Mouse (Mus musculus): Measurements from ENCODE around the gene Arfgap3. TPM values are rescaled to one million over a fixed set of nuclear protein-coding genes. Genes with fewer than 3 reads are reported as not detected.

Gene Arfgap3
- polyA plus RNA-seq, 1 experiment: 12.1 TPM

DNA sequence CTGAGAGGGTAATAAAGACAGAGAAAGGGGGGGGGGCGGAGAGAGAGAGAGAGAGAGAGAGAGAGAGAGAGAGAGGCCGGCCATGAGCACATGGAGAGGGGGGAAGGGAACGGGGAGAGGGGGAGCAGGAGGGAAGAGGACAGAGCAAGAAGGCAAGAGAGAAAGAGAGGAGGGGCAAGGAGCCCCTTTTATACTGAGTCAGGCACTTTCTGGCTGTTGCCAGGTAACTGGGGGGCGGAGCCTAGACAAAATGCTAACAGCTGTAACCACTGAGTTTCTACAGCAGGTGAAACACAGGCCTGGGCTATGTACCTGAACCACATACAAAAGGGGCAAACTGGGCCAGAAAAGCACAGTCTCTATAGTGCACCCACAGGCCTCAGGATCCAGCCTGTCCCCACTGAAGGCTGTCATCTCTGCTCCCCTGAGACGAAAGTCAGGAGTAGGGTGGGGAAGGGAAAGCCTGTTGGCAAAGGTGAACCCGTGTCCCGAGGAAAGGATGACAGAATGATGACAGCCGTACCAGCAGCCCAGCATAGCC is 53.2 kb downstream of the Arfgap3 start:
- TF ChIP-seq POLR2A (IDR thresholded peaks at IDR 0.05; ENCODE audit: borderline replicate concordance, control insufficient read depth, low read depth, low read length): no peak
- TF ChIP-seq CTCF (IDR thresholded peaks at IDR 0.05; ENCODE audit: control insufficient read depth, insufficient read depth, low read length): no peak
- H3K4me3 ChIP-seq (replicated peaks; ENCODE audit: control insufficient read depth, low read depth, low read length): no peak overlapping the region
- WGBS: 83% methylated on average over 8 of the region's 8 CpGs
- H3K4me1 ChIP-seq (ENCODE audit: control insufficient read depth, insufficient read depth, low read length): peaks cover 1% of the 10 kb centered on the region; the same call in 1 of the 2 replicates
- H3K27ac ChIP-seq (ENCODE audit: control insufficient read depth, insufficient read depth, low read depth, low read length, poor library complexity): no peak overlapping the region

DNA sequence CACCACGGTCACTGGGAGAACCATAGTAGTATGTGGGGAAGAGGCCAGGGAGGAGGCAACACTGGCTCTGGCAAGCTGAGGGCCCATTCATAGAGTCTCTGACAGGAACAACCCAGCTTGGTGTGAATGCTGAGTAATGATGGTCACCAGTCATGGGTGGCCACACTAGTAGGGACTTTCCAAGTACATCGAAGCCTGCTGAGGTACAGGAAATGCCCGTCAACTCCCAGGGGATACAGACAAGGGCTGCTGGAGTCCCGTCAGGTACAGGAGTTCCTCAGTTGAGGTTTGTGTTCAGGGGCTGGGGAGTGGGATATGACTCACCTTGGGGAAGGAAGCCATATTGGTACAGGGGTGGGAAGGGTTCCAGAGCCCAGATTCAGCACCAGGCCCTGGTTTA is 54.0 kb downstream of the Arfgap3 start:
- Histone ChIP-seq H3K27ac (ENCODE audit: control insufficient read depth, insufficient read depth, low read depth, low read length, poor library complexity) (no peak overlapping the region), H3K4me3 (replicated peaks; ENCODE audit: control insufficient read depth, low read depth, low read length) (no peak overlapping the region), H3K4me1 (ENCODE audit: control insufficient read depth, insufficient read depth, low read length) (peaks cover 1% of the 10 kb centered on the region; the same call in 1 of the 2 replicates)
- WGBS: 64% methylated on average over 4 of the region's 4 CpGs
- TF ChIP-seq POLR2A (IDR thresholded peaks at IDR 0.05; ENCODE audit: borderline replicate concordance, control insufficient read depth, low read depth, low read length): no peak
- no peak for TF ChIP-seq CTCF (IDR thresholded peaks at IDR 0.05; ENCODE audit: control insufficient read depth, insufficient read depth, low read length)

DNA sequence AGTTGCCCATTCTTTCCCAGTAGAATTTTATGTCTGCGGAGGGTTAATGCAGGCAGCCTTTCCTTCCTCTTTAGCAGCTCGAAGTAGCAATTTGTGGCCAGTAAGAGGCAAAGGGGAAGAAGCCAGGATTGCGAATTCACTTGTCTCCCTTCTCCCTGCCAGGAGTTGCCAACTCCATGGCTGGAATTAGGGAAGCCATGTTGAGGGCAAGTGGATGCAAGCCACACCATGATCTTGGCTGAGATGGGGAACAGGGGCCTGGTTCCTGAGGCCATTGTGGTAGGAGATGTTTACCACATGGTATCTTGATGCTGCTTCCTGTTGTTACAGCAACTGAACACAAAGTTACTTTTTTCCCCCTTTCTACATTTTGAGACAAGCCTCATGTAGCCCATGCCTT is 55.1 kb downstream of the Arfgap3 start:
- no peak for TF ChIP-seq CTCF (IDR thresholded peaks at IDR 0.05; ENCODE audit: control insufficient read depth, insufficient read depth, low read length)
- no peak for TF ChIP-seq POLR2A (IDR thresholded peaks at IDR 0.05; ENCODE audit: borderline replicate concordance, control insufficient read depth, low read depth, low read length)
- H3K27ac ChIP-seq (ENCODE audit: control insufficient read depth, insufficient read depth, low read depth, low read length, poor library complexity): no peak overlapping the region
- no peak overlapping the region for H3K4me3 ChIP-seq (replicated peaks; ENCODE audit: control insufficient read depth, low read depth, low read length)
- WGBS: 3% methylated on average over 3 of the region's 3 CpGs
- peaks cover 1% of the 10 kb centered on the region; the same call in 1 of the 2 replicates for H3K4me1 ChIP-seq (ENCODE audit: control insufficient read depth, insufficient read depth, low read length)

DNA sequence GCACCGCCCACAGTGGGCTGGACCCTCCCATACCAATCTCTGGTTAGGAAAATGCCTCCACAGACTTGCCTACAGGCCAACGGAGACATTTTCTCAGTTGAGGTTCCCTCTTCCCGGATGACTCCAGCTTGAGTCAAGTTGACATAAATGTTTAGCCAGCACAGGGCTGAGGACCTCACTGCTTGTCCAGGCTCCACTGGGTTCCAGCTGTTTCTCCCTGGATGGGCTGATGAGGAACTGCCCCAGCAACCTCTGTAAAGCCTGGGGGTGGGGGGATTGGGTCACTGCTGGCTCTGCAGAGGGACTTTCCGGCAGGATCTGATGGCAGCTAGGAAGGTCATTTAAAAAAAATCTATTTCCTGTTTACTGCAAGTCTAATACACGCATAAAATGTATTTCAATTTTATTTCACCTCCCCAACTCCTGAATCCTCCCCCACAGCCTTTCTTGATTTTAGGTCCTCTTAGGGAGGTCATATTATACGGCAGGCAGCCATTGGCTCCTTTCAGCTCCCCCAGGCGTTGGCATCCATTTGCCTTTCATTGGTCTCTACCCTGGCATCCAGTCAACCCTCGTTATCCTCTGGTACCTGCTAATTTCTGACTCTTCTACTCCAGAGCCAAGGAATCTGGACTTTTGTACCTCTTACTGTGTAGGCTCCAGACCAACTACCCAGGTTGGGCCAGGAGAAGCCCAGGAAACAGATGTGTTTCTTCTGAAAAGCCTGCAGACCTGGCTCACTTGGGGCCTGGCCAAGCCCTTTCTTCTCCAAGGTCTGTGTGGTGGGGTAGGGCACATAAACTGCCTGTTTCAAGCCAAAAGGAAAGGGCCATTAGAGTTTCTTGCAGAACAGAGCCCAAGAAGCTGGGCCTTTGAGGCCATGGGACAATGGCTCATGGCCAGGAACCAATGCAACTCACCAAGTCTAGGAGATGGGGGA is 56.1 kb downstream of the Arfgap3 start:
- H3K4me3 ChIP-seq (replicated peaks; ENCODE audit: control insufficient read depth, low read depth, low read length): no peak overlapping the region
- H3K4me1 ChIP-seq (ENCODE audit: control insufficient read depth, insufficient read depth, low read length): peaks cover 1% of the 10 kb centered on the region; the same call in 1 of the 2 replicates
- no peak overlapping the region for H3K27ac ChIP-seq (ENCODE audit: control insufficient read depth, insufficient read depth, low read depth, low read length, poor library complexity)
- 81% methylated on average over 8 of the region's 8 CpGs for WGBS
- TF ChIP-seq CTCF (IDR thresholded peaks at IDR 0.05; ENCODE audit: control insufficient read depth, insufficient read depth, low read length): no peak
- no peak for TF ChIP-seq POLR2A (IDR thresholded peaks at IDR 0.05; ENCODE audit: borderline replicate concordance, control insufficient read depth, low read depth, low read length)

DNA sequence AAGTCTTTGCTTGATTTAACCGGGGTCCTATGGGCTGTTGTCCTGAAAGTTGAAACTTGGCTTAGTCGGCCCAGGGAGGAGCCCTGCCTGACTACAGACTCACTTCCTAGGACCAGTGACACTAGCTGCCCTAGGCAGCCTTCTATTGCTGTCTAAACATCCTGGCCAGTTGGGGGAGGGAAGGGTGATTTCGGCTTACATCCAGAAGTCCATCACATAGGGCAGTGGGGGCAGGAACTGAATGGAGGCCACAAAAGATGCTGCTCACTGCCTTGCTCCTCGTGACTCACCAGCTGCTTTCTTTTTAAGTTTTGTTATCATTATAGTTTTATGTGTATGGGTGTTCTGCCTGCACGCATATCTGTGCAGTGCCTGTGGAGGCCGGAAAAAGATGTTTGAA is 56.9 kb downstream of the Arfgap3 start:
- H3K4me1 ChIP-seq (ENCODE audit: control insufficient read depth, insufficient read depth, low read length): peaks cover 1% of the 10 kb centered on the region; the same call in 1 of the 2 replicates
- no peak overlapping the region for H3K27ac ChIP-seq (ENCODE audit: control insufficient read depth, insufficient read depth, low read depth, low read length, poor library complexity)
- WGBS: 78% methylated on average over 6 of the region's 6 CpGs
- TF ChIP-seq CTCF (IDR thresholded peaks at IDR 0.05; ENCODE audit: control insufficient read depth, insufficient read depth, low read length) (no peak), POLR2A (IDR thresholded peaks at IDR 0.05; ENCODE audit: borderline replicate concordance, control insufficient read depth, low read depth, low read length) (no peak)
- H3K4me3 ChIP-seq (replicated peaks; ENCODE audit: control insufficient read depth, low read depth, low read length): no peak overlapping the region

DNA sequence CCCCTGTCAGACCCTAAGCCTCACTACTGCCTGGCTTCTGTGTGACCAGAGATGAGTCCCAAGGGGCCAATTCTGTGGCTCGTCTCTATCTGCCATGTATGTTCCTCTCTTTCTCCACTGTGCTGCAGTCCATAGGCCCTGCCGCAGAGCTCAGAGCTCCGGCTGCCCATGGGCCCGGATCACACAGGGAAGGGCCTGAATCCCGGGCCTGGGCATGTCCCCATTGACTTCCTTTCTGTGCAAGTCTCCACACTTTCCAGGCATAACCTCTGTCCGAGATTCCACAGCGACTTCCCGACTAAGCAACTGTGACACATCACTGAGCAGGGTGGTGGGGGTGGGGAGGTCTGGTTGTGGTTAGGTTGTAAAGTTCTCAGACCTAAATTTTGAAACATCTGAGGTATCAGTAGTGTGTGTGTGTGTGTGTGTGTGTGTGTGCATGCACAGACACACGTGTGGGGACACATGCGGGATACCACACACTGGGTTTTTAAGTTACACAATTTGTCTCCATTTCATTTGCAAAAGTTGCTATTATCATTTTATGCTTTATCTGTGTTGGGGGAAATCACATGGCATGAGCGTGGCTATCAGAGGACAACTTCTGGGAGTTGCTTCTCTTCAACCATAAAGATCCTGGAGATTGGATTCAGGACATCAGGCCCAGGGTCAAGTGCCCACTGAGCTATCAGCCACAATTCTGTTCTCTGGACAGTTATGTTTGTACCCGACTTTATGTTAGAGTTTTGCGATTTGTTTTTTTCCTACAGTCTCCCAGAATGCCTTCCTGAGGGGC is 57.6 kb downstream of the Arfgap3 start:
- 73% methylated on average over 13 of the region's 13 CpGs for WGBS
- Histone ChIP-seq H3K27ac (ENCODE audit: control insufficient read depth, insufficient read depth, low read depth, low read length, poor library complexity) (no peak overlapping the region), H3K4me1 (ENCODE audit: control insufficient read depth, insufficient read depth, low read length) (peaks cover 1% of the 10 kb centered on the region; the same call in 1 of the 2 replicates), H3K4me3 (replicated peaks; ENCODE audit: control insufficient read depth, low read depth, low read length) (no peak overlapping the region)
- TF ChIP-seq POLR2A (IDR thresholded peaks at IDR 0.05; ENCODE audit: borderline replicate concordance, control insufficient read depth, low read depth, low read length): no peak
- TF ChIP-seq CTCF (IDR thresholded peaks at IDR 0.05; ENCODE audit: control insufficient read depth, insufficient read depth, low read length): no peak

DNA sequence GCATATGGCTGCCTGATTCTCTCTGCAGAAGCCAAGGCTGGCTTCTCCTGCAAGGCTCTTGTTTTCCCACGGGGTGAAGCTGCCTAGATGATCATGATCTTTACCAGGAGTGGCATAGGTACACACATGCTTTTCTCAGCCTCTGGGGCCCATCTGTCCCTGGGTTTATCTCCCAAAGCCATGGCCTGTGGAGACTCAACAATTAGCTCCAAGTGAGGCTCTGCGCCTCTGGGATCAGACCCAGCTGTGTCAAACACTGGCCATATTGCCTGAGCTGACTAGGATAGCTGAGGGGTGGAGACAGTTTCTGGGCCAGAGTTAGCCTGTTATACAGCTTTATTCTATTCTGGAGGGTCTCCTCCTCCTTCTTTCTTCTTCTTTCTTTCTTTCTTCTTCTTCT is 59.1 kb downstream of the Arfgap3 start:
- H3K4me3 ChIP-seq (replicated peaks; ENCODE audit: control insufficient read depth, low read depth, low read length): no peak overlapping the region
- TF ChIP-seq CTCF (IDR thresholded peaks at IDR 0.05; ENCODE audit: control insufficient read depth, insufficient read depth, low read length): no peak
- TF ChIP-seq POLR2A (IDR thresholded peaks at IDR 0.05; ENCODE audit: borderline replicate concordance, control insufficient read depth, low read depth, low read length): no peak
- WGBS: 76% methylated on average over 2 of the region's 2 CpGs
- peaks cover 1% of the 10 kb centered on the region; the same call in 1 of the 2 replicates for H3K4me1 ChIP-seq (ENCODE audit: control insufficient read depth, insufficient read depth, low read length)
- no peak overlapping the region for H3K27ac ChIP-seq (ENCODE audit: control insufficient read depth, insufficient read depth, low read depth, low read length, poor library complexity)

DNA sequence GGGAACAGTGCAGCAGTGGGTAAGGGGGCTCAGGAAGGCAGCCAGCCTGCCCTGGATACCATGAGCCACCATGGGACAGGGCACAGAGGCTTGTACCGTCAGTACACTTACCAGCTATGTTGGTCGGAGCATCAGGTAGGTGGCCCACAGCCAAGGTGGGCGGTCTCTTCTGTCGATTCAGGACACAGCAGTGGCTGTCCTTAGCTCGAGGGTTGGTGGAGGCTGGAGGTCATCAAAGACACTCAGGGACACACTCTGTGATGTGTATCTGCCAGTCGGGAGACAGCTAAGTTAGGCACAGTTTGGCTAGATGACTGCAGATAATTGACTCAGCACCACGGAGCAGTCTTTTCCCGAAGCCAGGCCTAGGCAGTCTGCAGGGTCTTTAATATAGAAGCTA is 65.2 kb downstream of the Arfgap3 start:
- Histone ChIP-seq H3K4me1 (ENCODE audit: control insufficient read depth, insufficient read depth, low read length) (no peaks in the 10 kb centered on the region), H3K27ac (ENCODE audit: control insufficient read depth, insufficient read depth, low read depth, low read length, poor library complexity) (no peak overlapping the region), H3K4me3 (replicated peaks; ENCODE audit: control insufficient read depth, low read depth, low read length) (no peak overlapping the region)
- TF ChIP-seq CTCF (IDR thresholded peaks at IDR 0.05; ENCODE audit: control insufficient read depth, insufficient read depth, low read length) (no peak), POLR2A (IDR thresholded peaks at IDR 0.05; ENCODE audit: borderline replicate concordance, control insufficient read depth, low read depth, low read length) (no peak)
- WGBS: 76% methylated on average over 8 of the region's 8 CpGs

All from bone marrow, adult 2 months (tissue).